Mouse (Mus musculus): ENCODE measurements at regions not wholly inside any gene's neighbourhood (a gene's known extent, or its start where the extent isn't known, plus 50 kb on each side); places are given as distances from the start of the nearest gene placed in this dataset.

DNA sequence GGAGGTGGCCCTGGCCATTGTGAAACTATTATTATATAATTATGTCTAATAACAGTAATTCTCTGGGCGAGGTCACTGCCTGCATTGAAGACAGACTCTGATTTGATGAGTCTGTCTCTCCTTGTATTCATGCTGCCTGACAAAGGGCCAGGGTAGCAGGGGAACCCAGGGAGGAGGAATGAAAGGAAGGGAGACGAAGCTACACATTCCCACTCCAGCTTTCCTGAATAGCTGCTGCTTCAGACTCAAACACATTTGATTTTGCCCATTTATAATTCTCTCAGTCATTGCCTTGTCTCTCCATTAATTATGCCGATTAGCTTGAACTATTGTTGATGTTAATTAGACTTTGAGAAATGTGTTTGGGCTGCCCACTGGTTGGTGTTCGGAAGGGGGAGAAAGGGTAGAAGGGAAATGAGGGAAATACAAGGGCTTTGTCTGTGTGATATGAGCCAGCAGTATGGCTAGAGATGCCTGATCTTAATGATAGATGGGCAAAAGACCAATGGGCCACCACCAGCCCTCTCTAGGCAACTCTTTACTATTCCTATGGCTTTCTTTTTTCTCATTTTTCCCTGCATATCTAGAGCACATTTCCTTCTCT is 881.8 kb downstream of the Gm9195 start:
- TF ChIP-seq POLR2A (IDR thresholded peaks at IDR 0.05; ENCODE audit: low read depth, low read length) = no peak
- TF ChIP-seq TBP (conservative IDR thresholded peaks at IDR 0.05; ENCODE audit: low read depth, low read length) = no peak
- TF ChIP-seq EP300 (IDR thresholded peaks at IDR 0.05; ENCODE audit: low read length) = no peak
- no peak for TF ChIP-seq MAFK (IDR thresholded peaks at IDR 0.05; ENCODE audit: insufficient replicate concordance, low read length)
- no peak for TF ChIP-seq MEF2A (IDR thresholded peaks at IDR 0.05; ENCODE audit: borderline replicate concordance, low read depth, low read length)
- no peak for TF ChIP-seq CTCF (conservative IDR thresholded peaks at IDR 0.05 in 1 of 2, IDR thresholded peaks at IDR 0.05 in 1 of 2; ENCODE audit: low read depth in 2 of 2, low read length in 2 of 2)
- TF ChIP-seq TCF12 (IDR thresholded peaks at IDR 0.05; ENCODE audit: low read depth, low read length) = no peak
- no peak for TF ChIP-seq E2F4 (IDR thresholded peaks at IDR 0.05; ENCODE audit: insufficient replicate concordance, low read depth, low read length)
- no peak for TF ChIP-seq USF1 (IDR thresholded peaks at IDR 0.05; ENCODE audit: low read depth, low read length)
